Mouse (Mus musculus) thymus, adult 2 months (tissue): ENCODE measurements around the gene Sec61a2. TPM values are rescaled to one million over a fixed set of nuclear protein-coding genes. Genes with fewer than 3 reads are reported as not detected.

Source experiments
- DNase-seq: peaks from one replicate; pipeline ENCODE4 v3.0.0; 2021
- H3K27ac ChIP-seq: fragments of 200-500 bp; 2 replicates; pipeline ENCODE4 v1.5.1; 2012; ENCODE audit warnings: low read length, control low read depth; ENCODE audit not compliant: control insufficient read depth, insufficient read depth
- H3K27me3 ChIP-seq: fragments of 200-500 bp; 2 replicates; pipeline ENCODE4 v1.6.1; 2012; ENCODE audit warnings: mild to moderate bottlenecking, low read length, moderate library complexity, mixed read lengths; ENCODE audit not compliant: control insufficient read depth, insufficient read depth
- H3K36me3 ChIP-seq: fragments of 200-500 bp; 2 replicates; pipeline ENCODE4 v1.6.1; 2012; ENCODE audit warnings: mild to moderate bottlenecking, low read length, moderate library complexity; ENCODE audit not compliant: control insufficient read depth, insufficient read depth
- H3K4me1 ChIP-seq: fragments of 200-500 bp; replicated peaks from 2 replicates; pipeline ENCODE4 v1.6.1; 2012; ENCODE audit warnings: low read length; ENCODE audit not compliant: control insufficient read depth, insufficient read depth
- H3K4me3 ChIP-seq: fragments of 200-500 bp; 2 replicates; pipeline ENCODE4 v1.5.1; 2012; ENCODE audit warnings: mild to moderate bottlenecking, low read length, control low read depth, moderate library complexity; ENCODE audit not compliant: control insufficient read depth, insufficient read depth
- CTCF ChIP-seq: fragments of 200-500 bp; IDR thresholded peaks from 2 replicates; pipeline ENCODE4 v1.5.1; 2012; ENCODE audit warnings: mild to moderate bottlenecking, control low read depth, low read length, moderate library complexity, borderline replicate concordance; ENCODE audit not compliant: control insufficient read depth, poor library complexity, insufficient read depth; ENCODE audit errors: extremely low read depth
- POLR2A ChIP-seq: fragments of 200-500 bp; IDR thresholded peaks from 2 replicates; pipeline ENCODE4 v1.6.1; 2012; ENCODE audit warnings: mild to moderate bottlenecking, low read length, control low read depth, moderate library complexity; ENCODE audit not compliant: control insufficient read depth, poor library complexity, insufficient read depth; ENCODE audit errors: extremely low read depth
- WGBS: fragments of 180-500 bp; shearing (Covaris S2); methylation state at CpG from one replicate; pipeline ENCODE4 v1.1.7; 2018; 5-methylcytosine and 5-hydroxymethylcytosine counted together
- polyA plus RNA-seq: library from polyadenylated mRNA; depleted of rRNA; stranded (reverse); fragments of >200 nt; gene quantifications from 2 replicates; pipeline ENCODE4 v1.2.3, GENCODE M21; 2012

The Sec61a2 gene
- polyA plus RNA-seq, 1 experiment = 34.0 TPM

GRCm38 (mm10) chr2:5894296-5894695 lies 936 bp downstream of the Sec61a2 start:
- Histone ChIP-seq H3K36me3 (no peaks in the 10 kb centered on the region), H3K4me1 (0 out of 2 replicates have a peak, but pooled peaks cover 2% of the 10 kb centered on the region), H3K27ac (no peak overlapping the region), H3K4me3 (no peak overlapping the region), H3K27me3 (no peaks in the 10 kb centered on the region)
- TF ChIP-seq CTCF = no peak
- no peak for TF ChIP-seq POLR2A
- 84% methylated on average over 11 of the region's 11 CpGs for WGBS
- no peak for DNase-seq

GRCm38 (mm10) chr2:5889412-5889811 lies 5.8 kb downstream of the Sec61a2 start:
- Histone ChIP-seq H3K36me3 (peaks cover 21% of the 10 kb centered on the region), H3K27me3 (no peaks in the 10 kb centered on the region), H3K4me3 (no peak overlapping the region), H3K27ac (no peak overlapping the region), H3K4me1 (0 out of 2 replicates have a peak, but pooled peaks cover 2% of the 10 kb centered on the region)
- 84% methylated on average over 2 of the region's 2 CpGs for WGBS
- no peak for DNase-seq
- no peak for TF ChIP-seq POLR2A
- TF ChIP-seq CTCF = no peak

- Histone ChIP-seq H3K27me3 (no peaks in the 10 kb centered on the region), H3K4me3 (no peak overlapping the region), H3K36me3 (peaks cover 21% of the 10 kb centered on the region), H3K4me1 (no peaks in the 10 kb centered on the region), H3K27ac (no peak overlapping the region)
- 96% methylated on average over 5 of the region's 5 CpGs for WGBS
- TF ChIP-seq POLR2A (no peak), CTCF (no peak)
- no peak for DNase-seq
Observed at GRCm38 (mm10) chr2:5888865-5889264, 6.4 kb downstream of the Sec61a2 start.

GRCm38 (mm10) chr2:5877446-5877845 lies 17.8 kb downstream of the Sec61a2 start:
- Histone ChIP-seq H3K36me3 (peaks cover 15% of the 10 kb centered on the region), H3K27me3 (no peaks in the 10 kb centered on the region), H3K27ac (no peak overlapping the region), H3K4me1 (no peaks in the 10 kb centered on the region), H3K4me3 (no peak overlapping the region)
- 89% methylated on average over 3 of the region's 3 CpGs for WGBS
- no peak for DNase-seq
- no peak for TF ChIP-seq CTCF
- no peak for TF ChIP-seq POLR2A

- Histone ChIP-seq H3K27ac (no peak overlapping the region), H3K4me3 (no peak overlapping the region), H3K4me1 (no peaks in the 10 kb centered on the region), H3K27me3 (no peaks in the 10 kb centered on the region), H3K36me3 (peaks cover 20% of the 10 kb centered on the region)
- TF ChIP-seq CTCF (no peak), POLR2A (no peak)
- DNase-seq = no peak
- 97% methylated on average over 5 of the region's 5 CpGs for WGBS
Observed at GRCm38 (mm10) chr2:5869746-5870145, 25.5 kb downstream of the Sec61a2 start.

- 95% methylated on average over 2 of the region's 2 CpGs for WGBS
- peaks cover 16% of the 10 kb centered on the region for H3K36me3 ChIP-seq
- no peak overlapping the region for H3K27ac ChIP-seq
- TF ChIP-seq POLR2A (no peak), CTCF (no peak)
- H3K27me3 ChIP-seq = no peaks in the 10 kb centered on the region
- H3K4me1 ChIP-seq = no peaks in the 10 kb centered on the region
- H3K4me3 ChIP-seq = no peak overlapping the region
- DNase-seq = no peak
Observed at GRCm38 (mm10) chr2:5867681-5868080, 27.6 kb downstream of the Sec61a2 start.

GRCm38 (mm10) chr2:5862834-5863233 lies 32.4 kb downstream of the Sec61a2 start, which contains the start of gene Gm13199:
Gene Gm13199, minus strand, starts transcription at chr2:5862934.
- 97% methylated on average over 3 of the region's 3 CpGs for WGBS
- no peaks in the 10 kb centered on the region for H3K4me1 ChIP-seq
- H3K27me3 ChIP-seq = no peaks in the 10 kb centered on the region
- no peak within 1 kb of the TSS for H3K4me3 ChIP-seq
- H3K27ac ChIP-seq = no peak within 1 kb of the TSS
- DNase-seq = no peak
- TF ChIP-seq POLR2A = no peak
- TF ChIP-seq CTCF = no peak
- H3K36me3 ChIP-seq = peaks cover 19% of the 10 kb centered on the region
